Mouse (Mus musculus) left cerebral cortex, postnatal 4 days (tissue): Measurements from ENCODE around the gene Trmt112. TPM values are rescaled to one million over a fixed set of nuclear protein-coding genes. Genes with fewer than 3 reads are reported as not detected.
"Not testable (repeated sequence)": the region's sequence is repeated elsewhere in the genome, so short reads cannot be mapped to it uniquely, and the experiment has no call there.

Source experiments
- DNase-seq: peaks from one replicate; pipeline ENCODE4 v3.0.0-alpha.2; 2022
- intact Hi-C: fragments of 180-260 bp; cut with DNase I; formaldehyde crosslinking; loops from one replicate; pipeline ENCODE4 v1.15.1; 2025
- total RNA-seq, 2 experiments: library from RNA; stranded (reverse); gene quantifications; 2 replicates each; pipeline ENCODE4 v1.2.3; 2021

Trmt112 gene
- total RNA-seq = 10 to 100 TPM; 42.5 to 43.0 TPM

GRCm38 (mm10) chr19:6909507-6910289 lies at the start of gene Trmt112, which contains the start of gene Prdx5:
TSS of gene Trmt112 (plus strand) at chr19:6909698.
TSS of gene Prdx5 (minus strand) at chr19:6910106.
- peak; percentile 93 for DNase-seq
- intact Hi-C loops = loop anchor here (5.0 kb wide), 1 partner anchor 47 kb away; no protein-coding TSS in a partner anchor

GRCm38 (mm10) chr19:6859971-6860370 lies 49.5 kb upstream of the Trmt112 start:
- no peak for DNase-seq
- intact Hi-C loops = loop anchor here (5.0 kb wide), 1 partner anchor 47 kb away; the partner anchor contains the start of gene Trmt112

GRCm38 (mm10) chr19:6860706-6861105 lies 48.8 kb upstream of the Trmt112 start:
- DNase-seq = no peak
- intact Hi-C loops = loop anchor here (5.0 kb wide), 1 partner anchor 47 kb away; the partner anchor contains the start of gene Trmt112

- intact Hi-C loops = loop anchor here (5.0 kb wide), 1 partner anchor 46 kb away; the partner anchor contains the start of gene Trmt112
- no peak for DNase-seq
Measured at GRCm38 (mm10) chr19:6861451-6861850, 48.0 kb upstream of the Trmt112 start.

- intact Hi-C loops = no loop called here
- DNase-seq = no peak
Measured at GRCm38 (mm10) chr19:6869355-6869754, 40.1 kb upstream of the Trmt112 start.

GRCm38 (mm10) chr19:6871574-6872271 lies 37.8 kb upstream of the Trmt112 start:
- intact Hi-C loops = no loop called here
- no peak for DNase-seq

GRCm38 (mm10) chr19:6872701-6873100 lies 36.8 kb upstream of the Trmt112 start:
- intact Hi-C loops = no loop called here

GRCm38 (mm10) chr19:6874257-6874656 lies 35.2 kb upstream of the Trmt112 start:
- intact Hi-C loops = no loop called here
- DNase-seq = no peak

More at GRCm38 (mm10) chr19:6872701-6873100, 36.8 kb upstream of the Trmt112 start:
- no peak for DNase-seq

GRCm38 (mm10) chr19:6875834-6876233 lies 33.7 kb upstream of the Trmt112 start:
- intact Hi-C loops = no loop called here
- no peak for DNase-seq

GRCm38 (mm10) chr19:6876799-6877198 lies 32.7 kb upstream of the Trmt112 start:
- no peak for DNase-seq

GRCm38 (mm10) chr19:6877965-6878364 lies 31.5 kb upstream of the Trmt112 start:
- DNase-seq = no peak
- intact Hi-C loops = no loop called here

More at GRCm38 (mm10) chr19:6876799-6877198, 32.7 kb upstream of the Trmt112 start:
- intact Hi-C loops = no loop called here

- no peak for DNase-seq
- intact Hi-C loops = no loop called here
Measured at GRCm38 (mm10) chr19:6892512-6892911, 17.0 kb upstream of the Trmt112 start.

- no peak for DNase-seq
- intact Hi-C loops = no loop called here
Measured at GRCm38 (mm10) chr19:6893731-6894451, 15.6 kb upstream of the Trmt112 start.

- DNase-seq, intact Hi-C loops: not testable (repeated sequence)
Measured at GRCm38 (mm10) chr19:6895608-6896305, 13.7 kb upstream of the Trmt112 start.

- DNase-seq = no peak
- intact Hi-C loops = no loop called here
Measured at GRCm38 (mm10) chr19:6899641-6900040, 9.9 kb upstream of the Trmt112 start.

- intact Hi-C loops = no loop called here
- no peak for DNase-seq
Measured at GRCm38 (mm10) chr19:6903031-6903430, 6.5 kb upstream of the Trmt112 start.

GRCm38 (mm10) chr19:6904846-6905245 lies 4.7 kb upstream of the Trmt112 start:
- intact Hi-C loops = loop anchor here (5.0 kb wide), 1 partner anchor 43 kb away; no protein-coding TSS in a partner anchor
- no peak for DNase-seq

GRCm38 (mm10) chr19:6905498-6906159 lies 3.9 kb upstream of the Trmt112 start:
- no peak for DNase-seq
- intact Hi-C loops = loop anchor here (5.0 kb wide), 1 partner anchor 43 kb away; no protein-coding TSS in a partner anchor

- intact Hi-C loops = loop anchor here (5.0 kb wide), 1 partner anchor 44 kb away; no protein-coding TSS in a partner anchor
- no peak for DNase-seq
Measured at GRCm38 (mm10) chr19:6906199-6906598, 3.3 kb upstream of the Trmt112 start.
